Mouse (Mus musculus): ENCODE data around the gene Tmem169. TPM values are rescaled to one million over a fixed set of nuclear protein-coding genes. Genes with fewer than 3 reads are reported as not detected.

Tmem169 gene
- polyA plus RNA-seq, 1 experiment from 2014 or later: 0.10 TPM

GRCm38 (mm10) chr1:72253881-72254491 is 30.2 kb upstream of the Tmem169 start:
- H3K9ac ChIP-seq (replicated peaks; ENCODE audit: low read depth): no peak overlapping the region
- H3K27ac ChIP-seq (ENCODE audit: low read length): peak overlapping the region; percentile 80; the same call in 1 of the 2 replicates

DNA sequence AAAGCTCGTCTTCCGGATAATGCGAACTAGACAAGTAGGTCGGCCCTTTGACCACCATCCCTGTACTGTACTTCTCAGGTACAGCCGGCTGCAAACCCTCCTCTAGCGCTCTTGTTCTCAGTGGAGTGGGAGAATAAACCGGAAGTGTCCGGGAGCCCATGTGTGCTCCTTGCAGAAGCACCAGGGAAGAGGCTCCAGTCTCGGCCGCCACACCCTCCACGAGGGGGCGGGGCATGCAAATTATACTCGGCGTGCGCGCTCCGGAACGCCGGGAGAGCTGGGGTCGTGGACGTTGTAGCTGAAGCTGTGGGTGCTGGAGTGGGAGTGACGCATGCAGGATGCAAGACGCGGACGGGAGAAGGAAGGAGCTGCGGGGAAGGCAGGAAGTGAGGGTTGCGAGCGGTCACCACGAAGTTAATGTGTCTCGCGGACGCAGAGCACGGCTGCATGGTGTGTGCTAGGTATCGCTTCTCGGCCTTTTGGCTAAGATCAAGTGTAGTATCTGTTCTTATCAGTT is 29.6 kb upstream of the Tmem169 start:
- 5% methylated on average over 35 of the region's 35 CpGs for WGBS
- peak; percentile 93 for DNase-seq (ENCODE audit: low spot score)
- TF ChIP-seq EP300 (IDR thresholded peaks at IDR 0.05): no peak
- TF ChIP-seq CTCF (IDR thresholded peaks at IDR 0.05): peak; percentile 46

More at GRCm38 (mm10) chr1:72253881-72254491, 30.2 kb upstream of the Tmem169 start:
- H3K36me3 ChIP-seq (ENCODE audit: insufficient read depth, low read length): no peaks in the 10 kb centered on the region
- no peaks in the 10 kb centered on the region for H3K27me3 ChIP-seq (replicated peaks; ENCODE audit: insufficient read depth, low read length)
- no peaks in the 10 kb centered on the region for H3K9me3 ChIP-seq (ENCODE audit: low read length)
- H3K4me3 ChIP-seq (ENCODE audit: low read depth, low read length): peak overlapping the region; percentile 41
- peak; percentile 19 for DNase-seq (ENCODE audit: low spot score)
- H3K4me2 ChIP-seq (replicated peaks; ENCODE audit: low read depth, low read length): peak overlapping the region; percentile 65
- ATAC-seq: peak; percentile 23
- 26% methylated on average over 11 of the region's 11 CpGs for WGBS
- TF ChIP-seq CTCF (IDR thresholded peaks at IDR 0.05) (no peak), EP300 (IDR thresholded peaks at IDR 0.05) (no peak)
- H3K4me1 ChIP-seq (ENCODE audit: insufficient read depth, low read depth, low read length): peaks cover 2% of the 10 kb centered on the region; the same call in 1 of the 2 replicates

GRCm38 (mm10) chr1:72255062-72255853 is 28.9 kb upstream of the Tmem169 start:
- WGBS: 3% methylated on average over 15 of the region's 15 CpGs
- peak overlapping the region; percentile 65 for H3K4me2 ChIP-seq (replicated peaks; ENCODE audit: low read depth, low read length)
- H3K9me3 ChIP-seq (ENCODE audit: low read length): no peaks in the 10 kb centered on the region
- H3K27ac ChIP-seq (ENCODE audit: low read length): peak overlapping the region; percentile 80
- ATAC-seq (peak; percentile 64), DNase-seq (ENCODE audit: low spot score) (peak; percentile 63)
- H3K27me3 ChIP-seq (replicated peaks; ENCODE audit: insufficient read depth, low read length): no peaks in the 10 kb centered on the region
- 0 out of 2 replicates have a peak, but pooled peaks have one; percentile 14 for TF ChIP-seq CTCF (IDR thresholded peaks at IDR 0.05)
- TF ChIP-seq EP300 (IDR thresholded peaks at IDR 0.05): no peak
- no peaks in the 10 kb centered on the region for H3K36me3 ChIP-seq (ENCODE audit: insufficient read depth, low read length)
- H3K9ac ChIP-seq (replicated peaks; ENCODE audit: low read depth): peak overlapping the region; percentile 52; the same call in 1 of the 2 replicates
- H3K4me3 ChIP-seq (ENCODE audit: low read depth, low read length): peak overlapping the region; percentile 41
- peaks cover 2% of the 10 kb centered on the region; the same call in 1 of the 2 replicates for H3K4me1 ChIP-seq (ENCODE audit: insufficient read depth, low read depth, low read length)

More for the DNA sequence above, 29.6 kb upstream of the Tmem169 start:
- ATAC-seq: peak; percentile 96
- Histone ChIP-seq H3K4me3 (ENCODE audit: low read depth, low read length) (peak overlapping the region; percentile 41), H3K36me3 (ENCODE audit: insufficient read depth, low read length) (no peaks in the 10 kb centered on the region), H3K27me3 (replicated peaks; ENCODE audit: insufficient read depth, low read length) (no peaks in the 10 kb centered on the region), H3K4me2 (replicated peaks; ENCODE audit: low read depth, low read length) (peak overlapping the region; percentile 65), H3K4me1 (ENCODE audit: insufficient read depth, low read depth, low read length) (peaks cover 2% of the 10 kb centered on the region; the same call in 1 of the 2 replicates), H3K9me3 (ENCODE audit: low read length) (no peaks in the 10 kb centered on the region), H3K27ac (ENCODE audit: low read length) (peak overlapping the region; percentile 80), H3K9ac (replicated peaks; ENCODE audit: low read depth) (peak overlapping the region; percentile 52; the same call in 1 of the 2 replicates)

GRCm38 (mm10) chr1:72255854-72256175 is 28.4 kb upstream of the Tmem169 start:
- H3K27me3 ChIP-seq (replicated peaks; ENCODE audit: insufficient read depth, low read length): no peaks in the 10 kb centered on the region
- peak overlapping the region; percentile 65; the same call in 1 of the 2 replicates for H3K4me2 ChIP-seq (replicated peaks; ENCODE audit: low read depth, low read length)
- H3K9me3 ChIP-seq (ENCODE audit: low read length): no peaks in the 10 kb centered on the region
- DNase-seq (ENCODE audit: low spot score) (peak; percentile 41), ATAC-seq (no peak)
- H3K9ac ChIP-seq (replicated peaks; ENCODE audit: low read depth): no peak overlapping the region
- H3K4me3 ChIP-seq (ENCODE audit: low read depth, low read length): no peak overlapping the region
- H3K27ac ChIP-seq (ENCODE audit: low read length): 0 out of 2 replicates have a peak overlapping the region, but pooled peaks have one; percentile 80
- H3K4me1 ChIP-seq (ENCODE audit: insufficient read depth, low read depth, low read length): peaks cover 2% of the 10 kb centered on the region; the same call in 1 of the 2 replicates
- WGBS: 23% methylated on average over 11 of the region's 11 CpGs
- no peaks in the 10 kb centered on the region for H3K36me3 ChIP-seq (ENCODE audit: insufficient read depth, low read length)
- TF ChIP-seq EP300 (IDR thresholded peaks at IDR 0.05): no peak
- no peak for TF ChIP-seq CTCF (IDR thresholded peaks at IDR 0.05)

GRCm38 (mm10) chr1:72256381-72257256 is 27.6 kb upstream of the Tmem169 start:
- ATAC-seq: no peak
- no peak overlapping the region for H3K4me2 ChIP-seq (replicated peaks; ENCODE audit: low read depth, low read length)
- WGBS: 77% methylated on average over 9 of the region's 9 CpGs
- no peak for TF ChIP-seq EP300 (IDR thresholded peaks at IDR 0.05)
- no peak for TF ChIP-seq CTCF (IDR thresholded peaks at IDR 0.05)
- no peak overlapping the region for H3K27ac ChIP-seq (ENCODE audit: low read length)
- H3K27me3 ChIP-seq (replicated peaks; ENCODE audit: insufficient read depth, low read length): no peaks in the 10 kb centered on the region
- H3K9ac ChIP-seq (replicated peaks; ENCODE audit: low read depth): no peak overlapping the region
- H3K36me3 ChIP-seq (ENCODE audit: insufficient read depth, low read length): no peaks in the 10 kb centered on the region
- no peak overlapping the region for H3K4me3 ChIP-seq (ENCODE audit: low read depth, low read length)
- H3K9me3 ChIP-seq (ENCODE audit: low read length): no peaks in the 10 kb centered on the region
- no peak for DNase-seq (ENCODE audit: low spot score)
- peaks cover 2% of the 10 kb centered on the region; the same call in 1 of the 2 replicates for H3K4me1 ChIP-seq (ENCODE audit: insufficient read depth, low read depth, low read length)
